Mouse (Mus musculus): Measurements from ENCODE around the gene Mipol1. TPM values are rescaled to one million over a fixed set of nuclear protein-coding genes. Genes with fewer than 3 reads are reported as not detected.

The Mipol1 gene
- polyA plus RNA-seq, 1 experiment from 2014 or later = 7.3 TPM

DNA sequence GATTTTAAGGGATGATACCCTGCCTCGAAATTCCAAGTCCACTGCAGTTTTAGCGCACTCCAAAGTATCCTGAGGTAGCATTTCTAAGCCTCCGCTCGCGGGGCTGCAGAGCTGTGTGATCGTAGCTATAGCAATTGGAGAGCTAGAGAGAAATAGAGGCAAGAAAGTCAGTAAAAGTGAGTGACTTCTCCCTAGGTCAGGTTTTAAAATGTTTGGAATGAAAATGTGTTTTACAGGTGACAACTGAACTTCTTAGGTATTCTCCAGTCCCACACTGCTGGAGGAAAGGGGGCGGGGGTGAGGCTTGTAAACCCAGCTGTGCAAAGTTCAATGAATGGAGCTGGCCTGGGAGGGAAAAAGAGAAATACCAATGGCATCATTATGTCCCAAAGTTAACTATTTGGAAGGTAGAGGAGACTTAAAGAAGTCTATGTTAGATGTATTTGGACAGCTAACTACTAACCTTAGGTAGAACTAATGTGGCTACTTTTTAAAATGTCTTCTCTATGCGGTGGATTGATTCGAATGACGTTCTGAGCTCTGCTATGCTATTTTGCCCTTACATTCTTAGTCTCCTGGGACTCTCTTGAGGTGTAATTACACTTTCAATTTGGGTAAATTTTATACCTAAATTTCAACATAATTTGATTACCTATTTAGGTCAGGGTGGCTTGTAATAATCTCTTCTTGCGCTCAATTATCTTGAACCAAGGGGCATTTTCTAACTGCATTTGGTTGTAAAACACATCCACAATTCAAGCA lies 306.9 kb downstream of the Mipol1 start:
- no peaks in the 10 kb centered on the region for H3K36me3 ChIP-seq
- H3K4me2 ChIP-seq (replicated peaks) = no peak overlapping the region
- ATAC-seq (replicated peaks) = no peak
- H3K27ac ChIP-seq (replicated peaks) = no peak overlapping the region
- 3% methylated on average over 11 of the region's 11 CpGs for WGBS
- no peak overlapping the region for H3K4me3 ChIP-seq
- peaks cover 83% of the 10 kb centered on the region for H3K27me3 ChIP-seq
- H3K9me3 ChIP-seq = no peaks in the 10 kb centered on the region
- H3K9ac ChIP-seq (replicated peaks) = no peak overlapping the region
- peaks cover 22% of the 10 kb centered on the region for H3K4me1 ChIP-seq

DNA sequence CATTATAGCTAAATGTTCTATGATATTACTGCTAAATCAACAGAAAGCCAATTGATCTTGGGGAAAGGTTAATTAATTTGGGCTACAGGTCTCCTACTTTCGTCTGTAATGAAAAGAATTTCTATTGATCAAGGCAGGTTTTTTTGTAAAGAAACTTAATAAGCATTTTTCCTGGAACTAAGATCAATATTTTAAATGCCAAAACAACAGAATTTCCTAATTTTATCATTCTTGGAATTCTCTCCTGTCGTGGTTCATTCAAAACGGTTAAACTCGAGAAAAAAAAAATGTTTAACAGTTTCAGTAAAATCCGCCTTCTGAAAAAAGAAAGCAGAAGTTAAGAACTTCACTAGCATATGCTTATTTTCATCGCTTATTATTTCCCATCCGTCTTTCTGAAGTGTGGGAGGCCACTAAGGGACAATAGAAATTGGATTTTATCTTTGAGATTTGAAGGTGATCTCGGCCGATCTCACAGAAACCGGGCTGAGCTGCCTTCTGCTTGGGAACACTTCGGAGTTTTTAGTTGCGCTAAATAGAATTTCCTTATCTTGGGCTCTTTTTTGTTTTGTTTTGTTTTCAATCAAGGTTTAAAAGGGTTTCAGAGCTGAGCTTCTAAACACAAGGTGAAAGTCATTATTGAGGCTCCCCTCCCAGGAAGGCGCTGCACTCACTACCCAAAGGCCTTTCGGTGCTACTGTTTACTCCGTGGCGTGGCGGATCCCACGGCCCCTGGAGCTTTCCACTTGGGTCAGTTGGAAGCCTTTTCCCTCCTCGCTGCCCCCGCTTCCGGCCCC lies 307.8 kb downstream of the Mipol1 start:
- Histone ChIP-seq H3K27ac (replicated peaks) (no peak overlapping the region), H3K9me3 (no peaks in the 10 kb centered on the region), H3K36me3 (no peaks in the 10 kb centered on the region), H3K9ac (replicated peaks) (no peak overlapping the region), H3K4me3 (peak overlapping the region; percentile 3), H3K27me3 (peaks cover 83% of the 10 kb centered on the region), H3K4me1 (peaks cover 30% of the 10 kb centered on the region), H3K4me2 (replicated peaks) (peak overlapping the region; percentile 28; the same call in 1 of the 2 replicates)
- ATAC-seq (replicated peaks) = no peak
- 1% methylated on average over 21 of the region's 21 CpGs for WGBS

DNA sequence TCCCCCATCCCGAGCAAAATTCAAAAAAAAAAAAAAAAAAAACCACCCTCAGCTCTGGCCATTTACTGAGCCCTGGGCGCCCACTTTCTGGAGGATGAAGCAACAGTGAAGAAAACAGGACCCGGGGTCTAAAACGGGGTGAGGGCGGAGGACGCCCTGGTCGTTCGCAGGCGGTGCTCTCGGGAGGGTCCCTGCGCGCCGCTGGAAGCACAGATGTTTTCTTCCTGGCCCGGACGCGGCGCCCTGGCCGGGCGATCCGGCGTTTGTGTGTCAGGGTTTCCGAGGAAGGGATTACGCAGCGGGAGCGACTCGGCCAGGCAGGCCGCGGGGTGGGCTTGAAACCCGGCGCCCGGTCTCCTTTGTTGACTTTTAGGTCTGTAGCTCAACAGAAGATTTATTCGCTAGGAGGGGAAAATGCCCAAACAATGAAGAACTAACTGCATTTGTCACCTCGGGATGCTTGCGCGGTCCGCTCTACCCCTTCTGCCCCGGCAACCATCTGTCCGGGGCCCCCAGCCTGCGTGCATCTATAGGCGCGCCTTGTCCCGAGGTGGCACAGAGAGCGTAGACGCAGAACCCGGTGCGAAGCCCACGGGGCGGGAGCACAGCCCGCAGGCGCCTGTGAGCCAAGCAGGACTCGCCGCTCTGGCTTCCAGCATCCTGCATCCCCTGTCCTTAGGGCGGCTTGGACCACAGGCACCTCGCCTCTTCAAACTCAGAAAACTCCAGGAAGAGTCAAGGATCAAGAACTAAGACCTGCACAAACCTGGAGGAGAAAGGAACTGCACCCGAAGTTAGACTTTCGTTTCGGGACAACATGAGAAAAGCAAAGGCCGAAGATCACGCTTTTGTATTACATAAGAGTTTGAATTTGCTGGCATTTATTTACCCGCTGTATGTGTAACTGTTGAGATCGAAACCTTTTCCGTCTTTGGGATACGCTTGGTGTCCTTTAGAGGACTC lies 308.6 kb downstream of the Mipol1 start:
- under 1% methylated on average over 63 of the region's 63 CpGs for WGBS
- no peaks in the 10 kb centered on the region for H3K9me3 ChIP-seq
- peaks cover 33% of the 10 kb centered on the region for H3K4me1 ChIP-seq
- H3K9ac ChIP-seq (replicated peaks) = no peak overlapping the region
- peak overlapping the region; percentile 3 for H3K4me3 ChIP-seq
- H3K36me3 ChIP-seq = no peaks in the 10 kb centered on the region
- no peak overlapping the region for H3K27ac ChIP-seq (replicated peaks)
- H3K4me2 ChIP-seq (replicated peaks) = peak overlapping the region; percentile 28
- no peak; the same call in 1 of the 2 replicates for ATAC-seq (replicated peaks)
- peaks cover 83% of the 10 kb centered on the region for H3K27me3 ChIP-seq

DNA sequence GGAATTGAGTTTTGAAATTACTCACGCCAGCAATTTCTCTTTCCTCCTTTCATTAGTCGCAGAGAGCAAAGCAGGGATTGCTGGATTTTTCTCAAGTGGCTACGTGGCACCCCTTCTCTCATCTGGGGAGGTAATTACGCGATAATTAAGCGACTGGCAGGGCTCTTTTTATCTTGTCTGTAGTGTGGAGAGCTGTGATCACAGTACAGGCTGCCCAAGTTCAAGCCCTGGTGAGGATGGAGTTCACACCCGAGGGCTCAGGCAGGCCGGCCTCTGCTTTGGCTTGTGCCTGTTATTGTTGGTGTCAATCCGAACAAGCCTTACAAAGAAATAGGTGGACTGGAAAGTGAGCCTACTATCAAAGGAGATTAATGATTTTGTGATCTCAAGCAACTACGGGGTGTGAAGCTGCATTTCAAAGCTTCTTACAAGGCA lies 309.3 kb downstream of the Mipol1 start:
- 0% methylated on average over 10 of the region's 10 CpGs for WGBS
- ATAC-seq (replicated peaks) = no peak
- Histone ChIP-seq H3K9me3 (no peaks in the 10 kb centered on the region), H3K27me3 (peaks cover 84% of the 10 kb centered on the region), H3K4me1 (peaks cover 33% of the 10 kb centered on the region), H3K27ac (replicated peaks) (no peak overlapping the region), H3K9ac (replicated peaks) (no peak overlapping the region), H3K4me3 (no peak overlapping the region), H3K4me2 (replicated peaks) (no peak overlapping the region), H3K36me3 (no peaks in the 10 kb centered on the region)

DNA sequence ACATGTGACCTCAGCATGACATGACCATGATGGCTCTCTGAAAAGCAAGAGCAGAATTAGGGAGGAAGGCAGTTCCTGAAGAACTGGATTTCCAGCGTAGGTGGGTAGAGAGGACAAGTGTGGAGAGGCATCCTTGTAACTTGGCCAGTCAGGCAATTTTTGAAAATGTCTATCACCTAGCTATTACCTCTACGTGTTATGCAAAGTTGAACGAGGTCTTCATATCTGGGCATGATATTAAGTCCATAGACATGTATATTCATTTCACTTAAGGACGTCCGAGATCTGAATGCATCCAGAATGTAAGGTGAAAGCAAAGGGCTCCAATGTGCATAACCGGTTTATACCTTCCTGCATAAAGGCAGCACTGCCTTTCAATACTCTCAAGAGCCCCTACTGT lies 310.9 kb downstream of the Mipol1 start:
- Histone ChIP-seq H3K4me2 (replicated peaks) (no peak overlapping the region), H3K27me3 (peaks cover 84% of the 10 kb centered on the region), H3K27ac (replicated peaks) (no peak overlapping the region)

DNA sequence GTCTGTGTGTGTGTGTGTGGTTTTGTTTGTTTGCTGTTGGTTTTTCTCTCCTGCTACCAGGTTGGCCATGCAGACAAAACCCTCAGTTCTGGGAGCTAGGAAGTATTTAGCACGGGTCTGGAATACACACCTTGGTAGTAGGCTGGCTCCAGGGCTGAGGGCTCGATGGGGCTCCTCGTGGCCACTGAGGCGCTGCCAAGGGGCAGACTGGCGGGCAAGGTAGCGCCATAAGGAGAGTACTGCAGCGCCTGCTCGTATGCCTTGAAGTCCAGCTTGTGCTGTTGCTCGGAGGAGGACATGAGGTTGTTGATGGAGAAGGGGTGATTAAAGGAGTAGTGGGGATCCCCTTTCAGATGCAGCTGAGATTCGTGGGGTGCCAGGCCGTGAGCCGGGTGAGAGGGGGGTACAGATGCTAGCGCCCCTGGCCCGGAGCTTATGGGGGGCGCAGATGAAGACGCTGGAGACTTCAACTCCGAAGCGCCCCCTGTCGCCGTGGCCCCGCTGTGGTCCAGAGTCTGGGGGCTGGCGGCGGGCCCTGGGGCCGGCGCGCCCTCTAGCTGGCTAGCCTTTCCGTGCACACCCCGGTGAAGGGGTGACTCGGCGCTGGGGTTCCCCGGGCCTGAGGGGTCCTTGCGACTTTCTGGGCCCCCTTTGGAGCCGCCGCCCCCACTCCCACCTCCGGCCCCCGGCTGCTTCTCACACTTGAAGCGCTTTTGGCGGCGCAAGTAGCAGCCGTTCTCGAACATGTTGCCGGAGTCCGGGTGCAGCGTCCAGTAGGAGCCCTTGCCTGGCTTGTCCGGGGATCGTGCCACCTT lies 311.9 kb downstream of the Mipol1 start:
- WGBS = under 1% methylated on average over 45 of the region's 46 CpGs
- Histone ChIP-seq H3K4me1 (peaks cover 42% of the 10 kb centered on the region), H3K27me3 (peaks cover 84% of the 10 kb centered on the region), H3K9me3 (no peaks in the 10 kb centered on the region), H3K36me3 (no peaks in the 10 kb centered on the region), H3K27ac (replicated peaks) (no peak overlapping the region), H3K4me2 (replicated peaks) (no peak overlapping the region; the same call in 1 of the 2 replicates), H3K9ac (replicated peaks) (no peak overlapping the region), H3K4me3 (peak overlapping the region; percentile 3; the same call in 1 of the 2 replicates)
- peak; percentile 14; the same call in 1 of the 2 replicates for ATAC-seq (replicated peaks)

More for the DNA sequence above, 310.9 kb downstream of the Mipol1 start:
- H3K36me3 ChIP-seq = no peaks in the 10 kb centered on the region
- WGBS = 10% methylated on average over 6 of the region's 6 CpGs
- H3K9ac ChIP-seq (replicated peaks) = no peak overlapping the region
- ATAC-seq (replicated peaks) = no peak
- H3K9me3 ChIP-seq = no peaks in the 10 kb centered on the region
- peaks cover 38% of the 10 kb centered on the region for H3K4me1 ChIP-seq
- no peak overlapping the region for H3K4me3 ChIP-seq

DNA sequence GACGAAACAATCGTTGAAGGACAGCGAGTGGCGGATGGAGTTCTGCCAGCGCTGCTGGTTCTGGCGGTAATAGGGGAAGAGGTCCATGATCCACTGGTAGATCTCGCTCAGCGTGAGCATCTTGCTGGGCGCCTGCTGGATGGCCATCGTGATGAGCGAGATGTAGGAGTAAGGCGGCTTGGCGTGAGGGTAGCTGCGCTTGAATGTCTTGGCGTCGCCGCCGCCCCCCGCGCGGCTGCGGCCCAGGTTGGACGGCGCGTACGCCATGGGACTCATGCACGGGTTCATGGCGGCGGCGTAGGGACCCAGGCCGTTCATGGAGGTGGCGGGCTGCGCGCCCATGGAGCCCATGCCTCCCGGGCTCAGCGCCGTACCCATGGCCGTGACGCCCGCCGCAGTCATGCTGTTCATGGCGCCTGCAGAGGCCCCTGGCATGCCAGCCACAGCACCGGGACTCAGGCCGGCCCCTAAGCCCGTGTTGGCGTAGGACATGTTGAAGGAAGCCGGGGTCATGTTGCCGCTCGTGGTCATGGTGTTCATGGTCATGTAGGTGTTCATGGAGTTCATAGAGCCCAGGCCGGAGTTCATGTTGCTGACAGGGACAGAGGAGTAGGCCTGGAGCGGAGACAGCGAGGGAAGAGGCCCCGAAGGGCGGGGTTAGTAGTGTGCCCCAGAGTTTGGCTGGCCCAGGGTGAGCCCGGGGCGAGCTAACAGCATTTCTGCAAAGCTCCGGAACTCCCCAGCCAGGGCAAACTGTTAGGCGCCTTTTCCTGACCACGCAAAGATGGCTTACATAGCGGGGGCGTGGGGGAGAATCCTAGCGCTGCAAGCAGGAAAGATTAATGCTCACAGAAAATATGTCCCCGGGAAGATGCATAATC lies 312.8 kb downstream of the Mipol1 start:
- Histone ChIP-seq H3K9ac (replicated peaks) (no peak overlapping the region), H3K36me3 (no peaks in the 10 kb centered on the region), H3K4me2 (replicated peaks) (no peak overlapping the region), H3K27ac (replicated peaks) (no peak overlapping the region), H3K4me3 (0 out of 2 replicates have a peak overlapping the region, but pooled peaks have one; percentile 3), H3K27me3 (peaks cover 89% of the 10 kb centered on the region), H3K9me3 (no peaks in the 10 kb centered on the region), H3K4me1 (peaks cover 42% of the 10 kb centered on the region)
- 1% methylated on average over 63 of the region's 63 CpGs for WGBS
- ATAC-seq (replicated peaks) = peak; percentile 14; the same call in 1 of the 2 replicates

DNA sequence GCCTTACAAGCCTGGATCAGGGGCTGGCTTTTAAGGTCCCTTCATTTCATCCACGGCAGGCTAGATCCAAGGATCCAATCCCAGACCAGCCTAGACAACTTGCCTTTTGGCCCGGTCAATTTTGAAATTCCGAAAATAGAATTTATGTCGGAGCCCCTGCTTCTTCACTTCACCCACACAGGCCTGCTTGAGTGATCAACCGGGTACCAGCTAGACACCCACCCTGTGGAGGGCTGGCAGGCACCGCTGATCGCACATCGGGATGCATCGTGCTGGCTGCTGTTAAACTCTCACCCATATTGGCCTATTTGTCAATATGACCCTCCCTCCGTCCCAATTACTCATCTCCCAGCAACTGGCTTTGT lies 313.4 kb downstream of the Mipol1 start:
- H3K9me3 ChIP-seq = no peaks in the 10 kb centered on the region
- no peak overlapping the region for H3K27ac ChIP-seq (replicated peaks)
- peaks cover 41% of the 10 kb centered on the region for H3K4me1 ChIP-seq
- ATAC-seq (replicated peaks) = no peak
- no peak overlapping the region for H3K4me2 ChIP-seq (replicated peaks)
- WGBS = 4% methylated on average over 10 of the region's 10 CpGs
- H3K9ac ChIP-seq (replicated peaks) = no peak overlapping the region
- H3K4me3 ChIP-seq = no peak overlapping the region
- peaks cover 89% of the 10 kb centered on the region for H3K27me3 ChIP-seq
- H3K36me3 ChIP-seq = no peaks in the 10 kb centered on the region

DNA sequence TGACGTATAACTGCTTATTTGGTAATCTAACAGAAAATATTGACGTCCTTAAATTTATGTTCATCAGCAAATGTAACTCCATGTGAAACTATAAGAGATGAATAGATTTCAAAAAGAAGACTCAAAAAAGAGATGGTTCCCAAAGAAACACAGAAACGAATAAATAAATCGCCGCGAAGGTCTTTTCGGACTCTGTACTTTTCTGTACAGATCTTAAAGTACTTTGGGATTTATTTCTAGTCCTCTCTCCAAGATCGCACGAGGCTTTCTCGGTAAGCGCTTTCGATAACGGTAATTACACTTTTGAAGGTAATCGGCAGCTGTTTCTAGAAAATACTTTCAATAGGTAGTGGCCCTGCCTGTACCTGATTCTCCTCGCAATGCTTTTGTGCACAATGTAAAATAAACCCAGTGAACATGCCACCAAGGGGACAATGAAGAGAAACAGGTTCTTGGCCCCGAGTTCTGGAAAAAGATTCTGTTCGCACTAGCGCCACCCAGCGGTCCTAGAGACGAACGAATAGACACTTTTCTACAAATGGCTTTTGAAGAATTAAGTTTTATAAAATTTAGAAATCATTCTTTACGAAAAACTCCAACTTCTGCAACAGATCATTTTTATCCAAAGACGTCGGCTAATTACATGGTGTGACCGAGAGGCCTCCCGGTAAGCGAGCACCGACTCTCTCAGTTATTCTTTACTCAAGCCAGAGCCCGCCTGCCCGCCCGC lies 314.6 kb downstream of the Mipol1 start:
- ATAC-seq (replicated peaks) = no peak; the same call in 1 of the 2 replicates
- Histone ChIP-seq H3K4me2 (replicated peaks) (peak overlapping the region; percentile 70), H3K9ac (replicated peaks) (no peak overlapping the region), H3K4me1 (peaks cover 33% of the 10 kb centered on the region), H3K4me3 (peak overlapping the region; percentile 45), H3K9me3 (no peaks in the 10 kb centered on the region), H3K36me3 (no peaks in the 10 kb centered on the region), H3K27me3 (peaks cover 93% of the 10 kb centered on the region), H3K27ac (replicated peaks) (no peak overlapping the region)
- WGBS = 1% methylated on average over 31 of the region's 31 CpGs

All from forebrain, embryonic 15.5 days (tissue).